Mouse (Mus musculus) myocyte (in vitro differentiated cells): Measurements from ENCODE around the gene Hlx.

Experiments
- POLR2A ChIP-seq: IDR thresholded peaks from one replicate; pipeline ENCODE4 v1.6.1; 2011; ENCODE audit warnings: low read depth, mild to moderate bottlenecking, control low read depth, moderate library complexity; ENCODE audit not compliant: insufficient read length
- TCF12 ChIP-seq: IDR thresholded peaks from one replicate; pipeline ENCODE4 v1.6.1; 2011; ENCODE audit warnings: mild to moderate bottlenecking, control low read depth; ENCODE audit not compliant: poor library complexity, insufficient read depth, severe bottlenecking
- TCF3 ChIP-seq: IDR thresholded peaks from one replicate; pipeline ENCODE4 v1.6.1; 2011; ENCODE audit warnings: low read depth, control low read depth; ENCODE audit not compliant: insufficient read length

DNA sequence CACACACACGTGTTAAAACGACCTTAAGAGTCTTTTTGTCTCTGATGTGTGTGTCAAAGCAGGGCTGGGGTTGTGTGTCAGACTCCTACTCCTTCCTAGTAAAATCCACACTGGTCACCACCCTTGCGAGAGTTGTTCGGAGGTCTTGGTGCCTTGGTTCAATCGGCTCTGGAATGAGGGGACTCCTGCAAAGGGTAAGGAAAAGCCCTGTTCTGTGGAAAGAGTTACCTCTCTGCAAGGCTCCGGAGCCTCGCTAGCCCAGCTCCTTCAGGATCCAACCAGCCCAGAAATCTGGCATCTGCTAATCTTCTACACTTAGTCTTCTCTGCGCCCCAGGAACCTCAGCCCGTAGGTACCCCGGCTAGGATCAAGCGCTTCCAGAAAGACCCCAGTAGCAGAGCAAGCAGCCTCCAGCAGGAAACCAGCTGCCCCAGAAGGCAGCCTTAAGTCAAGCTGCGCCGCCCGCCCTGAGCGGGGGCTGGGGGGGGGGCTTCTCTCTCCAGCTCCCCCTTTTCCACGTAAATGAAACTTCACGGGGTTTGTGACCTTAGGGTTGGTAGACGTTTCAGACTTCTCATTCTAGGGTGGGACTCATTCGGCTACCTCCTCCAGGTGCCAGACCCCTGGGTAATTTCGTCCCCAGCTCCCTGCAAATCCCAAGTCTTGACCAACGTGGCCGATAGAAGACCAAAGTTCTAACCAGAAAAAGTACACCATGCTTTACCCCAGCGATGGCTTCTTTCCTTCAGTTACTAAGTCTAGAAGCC lies 7.7 kb downstream of the Hlx start:
- TF ChIP-seq POLR2A (no peak), TCF3 (no peak), TCF12 (no peak)
